Mouse (Mus musculus): ENCODE results near the gene Npr2. TPM values are rescaled to one million over a fixed set of nuclear protein-coding genes. Genes with fewer than 3 reads are reported as not detected.

Npr2 gene
- total RNA-seq, 2 experiments from 2014 or later, result 49.0 to 50.1 TPM

DNA sequence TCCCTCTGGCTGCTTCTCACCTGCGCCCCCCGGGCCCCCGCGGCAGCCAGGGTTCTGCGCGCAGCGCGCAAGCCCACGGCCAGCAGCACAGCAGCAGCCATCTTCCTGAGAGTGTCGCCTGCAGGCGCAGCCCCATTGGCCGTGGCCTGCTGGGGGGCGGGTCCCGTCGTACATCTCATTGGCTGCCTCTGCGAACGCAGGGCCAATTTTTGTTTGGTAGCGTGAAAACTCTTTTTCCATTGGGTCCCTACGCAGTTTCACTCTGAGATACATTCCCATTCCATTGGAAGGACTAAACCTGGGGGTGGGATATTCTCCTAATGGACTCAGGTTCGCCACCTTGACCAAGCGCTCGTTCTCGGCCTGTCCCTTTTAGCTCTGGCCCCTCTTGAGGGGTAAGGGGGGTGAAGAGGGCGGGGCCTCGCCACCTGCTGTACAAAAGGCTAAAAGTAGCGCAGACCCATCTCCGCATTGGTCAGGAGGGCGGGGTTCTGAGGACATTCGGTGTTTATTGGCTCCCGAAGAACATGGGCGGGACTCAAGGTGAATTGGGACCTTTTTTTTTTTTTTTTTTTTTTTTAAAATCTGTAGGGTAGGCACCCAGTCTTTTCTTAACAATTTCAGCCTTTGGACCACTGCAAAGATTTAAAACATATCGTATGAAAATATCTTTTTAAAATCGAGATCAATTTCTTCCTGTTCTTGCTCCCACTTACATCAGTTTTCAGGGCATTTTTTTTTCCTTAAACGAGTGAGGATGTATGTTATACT is 24.8 kb downstream of the Npr2 start, which contains the start of gene Hint2:
Gene Hint2 (minus strand): TSS at position 128 of the 771 bp plus-strand sequence.
- intact Hi-C loops (cut with DNase I), result loop anchor here (1.0 to 5.0 kb wide), 4 partner anchors 13 to 214 kb away; partner anchors contain the start of genes Fam221b and Npr2
- DNase-seq (ENCODE audit: low spot score in 2 of 2), result peak; percentile 95 to 98

- DNase-seq (ENCODE audit: low spot score in 2 of 2), result peak in 1 of 2 experiments; percentile 67
- intact Hi-C loops (cut with DNase I), result loop anchor here (2.0 to 5.0 kb wide), 2 partner anchors 125 to 214 kb away; no protein-coding TSS in a partner anchor
Measured at GRCm38 (mm10) chr4:43657146-43657545, 25.4 kb downstream of the Npr2 start.

- intact Hi-C loops (cut with DNase I), result loop anchor here (2.0 kb wide), 1 partner anchor 36 kb away; the partner anchor contains the start of gene Npr2
Measured at GRCm38 (mm10) chr4:43666412-43666811, 34.7 kb downstream of the Npr2 start.

DNA sequence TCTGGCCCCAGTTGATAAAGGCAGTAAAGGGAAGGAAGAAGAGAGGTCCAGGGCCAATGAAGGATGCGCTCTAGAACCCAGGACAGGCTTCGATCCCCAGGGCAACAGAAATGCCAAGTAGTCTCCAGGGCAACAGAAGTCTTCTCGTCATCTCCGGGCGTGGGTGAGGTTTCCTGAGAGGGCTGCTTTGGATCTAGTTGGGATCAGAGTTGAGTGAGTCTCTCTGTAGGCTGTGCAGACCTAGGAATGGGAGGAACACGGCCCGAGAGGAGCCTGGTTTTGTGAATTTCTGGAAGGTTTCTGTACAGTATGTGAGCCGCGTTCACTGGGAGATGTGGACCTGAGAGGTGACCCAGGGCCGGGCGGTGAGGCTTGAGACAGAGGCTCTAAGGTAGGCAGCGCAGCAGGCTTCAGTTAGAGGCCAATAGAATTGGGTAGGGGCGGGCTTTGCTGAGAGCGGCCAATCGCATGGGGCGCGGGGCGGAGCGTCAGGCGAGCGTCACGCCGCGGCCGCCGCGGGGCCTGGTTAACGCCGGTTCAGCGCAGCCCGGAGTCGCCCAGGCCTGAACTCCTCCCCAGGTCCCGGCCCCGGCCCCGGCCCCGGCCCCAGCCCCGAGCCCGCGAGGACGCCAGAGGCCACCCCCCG is 37.2 kb downstream of the Npr2 start, which contains the start of the genes Tmem8b and Fam221b:
Gene Tmem8b (plus strand): TSS at position 190 of the 646 bp plus-strand sequence.
Gene Fam221b (minus strand): TSS at position 364 of the 646 bp plus-strand sequence.
- intact Hi-C loops (cut with DNase I), result loop anchor here (1.0 kb wide), 1 partner anchor 13 kb away; the partner anchor contains the start of gene Hint2

More at GRCm38 (mm10) chr4:43666412-43666811, 34.7 kb downstream of the Npr2 start:
- no peak for DNase-seq (ENCODE audit: low spot score in 2 of 2)

GRCm38 (mm10) chr4:43669428-43669794 is 37.7 kb downstream of the Npr2 start:
- intact Hi-C loops (cut with DNase I), result loop anchor here (1.0 kb wide), 1 partner anchor 13 kb away; the partner anchor contains the start of gene Hint2

More for the DNA sequence above, 37.2 kb downstream of the Npr2 start, which contains the start of the genes Tmem8b and Fam221b:
- DNase-seq (ENCODE audit: low spot score in 2 of 2), result peak; percentile 91 to 94

GRCm38 (mm10) chr4:43672070-43672469 is 40.3 kb downstream of the Npr2 start:
- intact Hi-C loops (cut with DNase I), result loop anchor here (1.0 kb wide), 1 partner anchor 39 kb away; no protein-coding TSS in a partner anchor
- peak; percentile 86 to 91 for DNase-seq (ENCODE audit: low spot score in 2 of 2)

More at GRCm38 (mm10) chr4:43669428-43669794, 37.7 kb downstream of the Npr2 start:
- DNase-seq (ENCODE audit: low spot score in 2 of 2), result peak in 1 of 2 experiments; percentile 16

DNA sequence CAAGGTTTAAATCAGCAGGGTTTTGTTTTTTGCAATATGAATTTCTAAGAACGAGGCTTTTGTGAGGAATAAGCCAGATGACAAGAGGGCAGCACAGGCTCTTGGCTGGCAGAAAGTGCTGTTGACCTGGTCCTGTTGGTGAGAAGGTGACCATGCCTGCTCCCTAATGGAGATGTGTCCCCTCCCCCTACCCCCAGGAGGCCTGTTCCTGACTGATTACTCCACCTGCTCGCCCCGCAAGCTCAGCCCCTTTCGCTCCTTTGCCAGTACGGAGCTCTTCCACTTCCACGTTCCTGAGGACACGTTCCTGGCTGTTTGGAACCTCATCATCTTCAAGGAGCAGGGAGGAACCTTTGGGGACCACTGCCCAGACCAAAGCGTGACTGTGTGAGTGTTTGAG is 42.0 kb downstream of the Npr2 start:
- no peak for DNase-seq (ENCODE audit: low spot score in 2 of 2)
- intact Hi-C loops (cut with DNase I), result no loop called here

DNA sequence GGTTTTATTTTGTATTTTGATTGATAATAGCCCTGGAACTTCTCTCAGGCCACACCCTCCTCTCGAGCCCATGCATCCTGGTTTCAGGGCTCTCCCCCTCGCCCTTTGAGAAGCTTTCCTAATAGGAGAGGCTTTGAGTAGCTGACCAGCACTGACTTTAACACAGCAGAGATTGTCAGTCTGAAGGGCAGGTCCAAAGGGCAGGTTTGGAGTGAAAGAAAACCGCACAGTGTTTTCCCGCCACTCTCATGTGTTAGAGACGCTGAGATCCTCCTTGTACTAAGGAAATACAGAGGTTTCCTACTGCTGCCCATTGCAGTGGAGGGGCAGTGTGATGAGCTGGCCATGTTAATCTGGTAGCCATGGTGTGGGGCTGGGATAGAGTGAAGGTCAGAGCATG is 43.2 kb downstream of the Npr2 start:
- no peak for DNase-seq (ENCODE audit: low spot score in 2 of 2)
- intact Hi-C loops (cut with DNase I), result no loop called here

DNA sequence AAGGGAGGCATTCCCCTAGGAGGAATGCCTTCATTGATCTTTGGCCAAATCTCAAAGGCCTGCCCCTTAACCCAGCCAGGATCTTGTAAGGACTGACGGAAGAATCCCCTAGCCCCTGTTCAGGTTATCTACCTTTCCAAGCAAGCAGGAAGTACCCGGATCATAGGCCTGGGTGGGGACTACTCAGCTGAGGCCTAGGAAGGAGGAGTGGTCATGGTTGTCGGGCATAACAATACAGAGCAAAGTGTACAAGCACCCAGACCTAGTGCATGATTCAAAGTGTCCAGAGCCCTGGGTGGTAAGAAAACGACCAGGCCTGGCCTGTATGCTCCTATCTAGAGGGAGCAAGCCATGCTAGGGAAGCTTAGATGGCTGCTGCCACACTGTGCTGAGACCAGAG is 43.9 kb downstream of the Npr2 start:
- DNase-seq (ENCODE audit: low spot score in 2 of 2), result no peak
- intact Hi-C loops (cut with DNase I), result no loop called here

GRCm38 (mm10) chr4:43678541-43678940 is 46.8 kb downstream of the Npr2 start:
- peak in 1 of 2 experiments; percentile 20 for DNase-seq (ENCODE audit: low spot score in 2 of 2)
- intact Hi-C loops (cut with DNase I), result no loop called here

DNA sequence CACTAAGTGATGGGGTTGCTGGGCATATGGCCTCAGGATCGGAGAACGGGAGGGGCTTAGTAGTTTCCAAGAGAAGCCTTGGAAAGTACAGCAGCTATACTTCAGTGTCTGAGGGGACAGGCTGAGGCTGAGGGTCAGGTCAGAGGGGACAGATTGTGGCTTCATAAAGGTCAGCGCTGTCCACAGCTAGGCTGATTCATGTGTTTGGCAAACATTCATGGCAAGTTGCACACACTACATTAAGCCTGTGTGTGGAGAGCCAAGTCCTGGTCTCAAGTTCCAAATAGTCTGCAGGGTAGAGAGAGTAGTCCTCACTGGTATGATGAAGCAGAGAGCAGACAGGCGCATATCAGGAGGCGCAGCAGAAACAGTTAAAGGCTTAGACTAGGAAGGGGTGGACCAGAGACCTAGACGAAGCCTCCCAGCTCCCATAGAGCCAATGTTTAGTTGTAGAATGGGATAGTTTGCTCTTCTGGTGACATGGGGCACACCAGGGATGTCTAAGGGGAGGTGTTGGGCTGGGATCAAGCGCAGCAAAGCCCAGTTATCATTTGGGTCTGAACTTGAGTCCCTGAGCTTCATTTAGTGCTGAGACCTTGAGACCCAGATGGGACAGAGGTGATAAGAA is 47.8 kb downstream of the Npr2 start:
- intact Hi-C loops (cut with DNase I), result no loop called here

GRCm38 (mm10) chr4:43690021-43690420 is 58.3 kb downstream of the Npr2 start:
- no peak for DNase-seq (ENCODE audit: low spot score in 2 of 2)
- intact Hi-C loops (cut with DNase I), result no loop called here

More for the DNA sequence above, 47.8 kb downstream of the Npr2 start:
- DNase-seq (ENCODE audit: low spot score in 2 of 2), result no peak

DNA sequence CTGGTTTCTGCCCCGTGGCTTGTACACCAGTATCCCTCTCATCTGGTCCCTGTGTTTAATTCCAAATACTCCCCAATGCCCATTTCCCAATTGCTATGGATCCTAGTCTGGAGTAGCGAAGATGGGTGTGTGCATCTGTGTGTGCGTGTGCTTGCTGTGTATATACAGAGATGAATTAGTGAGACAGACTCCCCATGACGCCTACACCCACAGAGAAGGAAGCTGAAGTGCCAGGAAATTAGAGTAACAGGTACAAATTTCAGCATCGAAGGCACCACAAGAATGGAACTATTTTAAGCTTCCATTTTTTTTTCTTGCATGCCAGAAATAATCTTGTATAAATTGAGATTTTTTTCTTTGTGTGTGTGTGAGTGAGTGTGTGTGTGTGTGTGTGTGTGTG is 59.3 kb downstream of the Npr2 start:
- DNase-seq (ENCODE audit: low spot score in 2 of 2), result peak in 1 of 2 experiments; percentile 38
- intact Hi-C loops (cut with DNase I), result no loop called here

DNA sequence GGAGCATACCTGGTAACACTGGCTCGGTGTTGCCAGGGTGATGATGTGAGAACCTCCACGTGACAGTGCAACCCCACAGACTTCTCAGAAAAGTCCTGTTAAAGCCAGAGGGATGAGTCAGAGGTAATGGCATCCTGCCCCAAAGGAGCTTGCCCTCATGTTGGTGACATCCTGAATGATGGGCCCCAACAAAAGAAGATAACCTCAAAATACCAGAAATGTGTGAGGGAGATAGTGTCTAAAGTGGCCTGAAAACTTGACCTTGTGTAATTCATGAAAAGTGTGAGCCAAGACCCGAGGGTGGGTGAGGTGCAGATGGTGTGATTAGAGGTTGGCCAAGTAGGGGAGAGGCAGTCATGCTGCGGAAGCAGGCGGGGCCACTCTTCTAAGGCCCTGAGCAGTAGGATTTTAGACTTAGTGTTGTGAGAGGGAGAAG is 62.1 kb downstream of the Npr2 start:
- no peak for DNase-seq (ENCODE audit: low spot score in 2 of 2)
- intact Hi-C loops (cut with DNase I), result no loop called here

DNA sequence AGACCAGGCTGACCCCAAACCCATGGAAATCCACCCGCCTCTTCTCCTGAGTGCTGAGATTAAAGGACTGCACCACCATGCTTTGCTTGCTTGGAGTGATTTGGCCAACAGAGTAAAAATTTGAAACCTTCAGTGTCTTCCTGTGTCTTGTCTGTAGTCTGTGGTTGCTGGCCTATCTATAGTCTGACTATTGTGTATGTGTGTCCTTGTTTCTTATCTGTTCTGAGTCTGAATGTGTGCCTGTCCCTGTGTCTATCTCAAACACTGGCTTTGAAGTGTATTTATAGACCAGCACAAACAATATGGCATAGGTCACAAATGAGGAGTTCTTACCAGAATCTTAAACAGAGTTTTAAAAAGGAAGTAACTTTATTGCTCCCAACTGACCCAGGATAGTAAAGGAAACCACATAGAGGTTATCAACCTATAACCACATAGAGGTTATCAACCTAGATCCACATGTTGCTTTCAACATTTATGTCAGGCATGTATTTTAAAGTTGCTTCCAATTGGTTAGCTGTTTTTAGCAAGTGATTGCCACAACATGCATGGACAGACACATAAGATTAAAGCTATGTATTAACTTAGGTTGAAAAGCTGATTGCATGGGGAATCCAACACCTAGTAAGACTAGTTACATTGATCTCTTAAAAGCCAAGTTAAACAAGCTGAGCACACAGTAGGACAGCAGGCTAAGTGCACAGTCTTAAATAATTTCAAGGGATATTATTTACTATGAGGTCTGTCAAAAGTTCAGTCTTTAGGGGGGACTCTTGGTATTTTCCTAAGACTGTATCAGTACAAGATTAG is 62.9 kb downstream of the Npr2 start:
- intact Hi-C loops (cut with DNase I), result no loop called here
- DNase-seq (ENCODE audit: low spot score in 2 of 2), result no peak

GRCm38 (mm10) chr4:43695249-43695671 is 63.5 kb downstream of the Npr2 start:
- DNase-seq (ENCODE audit: low spot score in 2 of 2), result no peak
- intact Hi-C loops (cut with DNase I), result no loop called here

- intact Hi-C loops (cut with DNase I), result no loop called here
- no peak for DNase-seq (ENCODE audit: low spot score in 2 of 2)
Measured at GRCm38 (mm10) chr4:43696561-43696960, 64.8 kb downstream of the Npr2 start.

DNA sequence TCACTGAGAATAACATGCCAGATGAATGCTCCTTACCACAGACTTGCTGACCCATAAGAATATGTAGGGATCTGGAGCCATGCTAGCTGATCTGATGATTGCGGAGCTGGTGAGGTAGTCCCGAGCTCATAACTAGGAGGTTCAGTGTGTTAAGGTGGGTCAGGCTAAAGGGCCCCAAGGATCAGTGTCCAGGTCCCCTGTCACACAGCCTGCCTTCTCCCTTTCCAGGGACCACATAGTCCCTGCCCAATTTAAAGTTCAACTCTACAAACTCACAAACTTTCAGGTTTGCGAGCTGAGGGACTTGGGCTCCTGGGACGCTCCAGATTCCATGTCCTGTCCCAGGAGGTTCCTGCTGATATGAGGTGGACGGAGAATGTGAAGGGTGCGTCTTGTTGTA is 69.0 kb downstream of the Npr2 start, which contains the start of gene Olfr70:
Gene Olfr70 (minus strand): TSS at position 101 of the 400 bp plus-strand sequence.
- DNase-seq (ENCODE audit: low spot score in 2 of 2), result no peak
- intact Hi-C loops (cut with DNase I), result no loop called here

Data from left cerebral cortex, postnatal 25 days (tissue).